Mouse (Mus musculus) embryo, embryonic 11 days (tissue): ENCODE measurements at regions not wholly inside any gene's neighbourhood (a gene's known extent, or its start where the extent isn't known, plus 50 kb on each side); places are given as distances from the start of the nearest gene placed in this dataset.

ENCODE experiments used
- DNase-seq: peaks from one replicate; pipeline ENCODE4 v3.0.0-alpha.2; 2015

DNA sequence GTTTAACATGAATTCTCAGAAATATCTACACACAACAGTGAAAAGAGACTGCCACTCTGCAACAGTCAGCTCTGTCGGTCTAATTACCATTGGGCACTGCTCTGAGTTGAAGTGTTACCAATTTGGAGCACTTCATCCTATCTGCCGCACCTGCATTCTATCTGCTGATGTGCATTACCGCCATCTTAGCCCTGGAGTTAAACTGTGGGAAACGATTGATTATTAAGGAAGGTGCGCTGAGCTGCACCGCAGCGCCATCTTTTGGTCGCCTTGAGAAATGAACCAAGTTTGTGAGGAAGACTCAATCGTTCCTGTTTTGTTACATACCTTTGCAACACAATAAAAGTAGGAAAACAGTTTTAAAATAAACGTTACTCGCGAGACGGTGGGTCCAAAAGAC is 110.5 kb downstream of the Rergl start:
- DNase-seq, result peak; percentile 71

DNA sequence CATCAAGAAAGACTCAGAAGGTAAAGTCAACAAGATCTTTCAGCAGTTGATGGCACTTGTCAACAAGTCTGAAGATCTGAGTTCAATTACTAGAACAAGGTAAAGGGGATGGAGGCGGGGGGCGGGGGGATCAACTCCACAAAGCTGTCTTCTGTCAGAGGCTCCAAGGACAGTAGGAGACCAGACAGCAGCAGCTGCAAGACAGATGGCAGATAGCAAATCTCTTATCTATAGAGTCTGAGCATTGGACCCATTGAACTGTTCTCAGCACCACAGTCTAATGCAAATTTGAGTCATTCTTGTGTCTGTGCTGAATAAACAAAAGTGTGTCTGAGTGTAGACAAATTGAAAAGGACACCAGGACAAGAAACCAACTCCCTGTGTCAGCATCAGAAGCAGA is 150.8 kb downstream of the Rergl start:
- no peak for DNase-seq

DNA sequence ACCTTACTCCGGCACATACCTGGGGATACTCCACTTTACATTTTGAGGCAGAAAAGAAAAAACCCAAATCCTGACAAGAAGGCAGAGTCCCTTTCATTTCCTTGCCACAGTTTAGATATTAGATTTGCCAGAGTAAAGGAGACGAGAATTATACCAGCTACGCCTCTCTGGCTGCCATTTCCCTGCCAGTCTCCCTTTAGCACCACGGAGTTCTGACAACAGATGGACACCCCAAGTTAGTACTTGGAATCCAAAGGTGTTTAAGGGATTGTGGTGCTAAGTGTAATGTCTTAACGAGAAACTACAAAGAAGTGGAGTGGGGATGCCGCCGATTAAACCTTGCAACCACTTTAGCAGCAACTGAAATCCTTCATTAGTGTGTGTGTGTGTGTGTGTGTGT is 176.6 kb downstream of the Rergl start:
- no peak for DNase-seq

DNA sequence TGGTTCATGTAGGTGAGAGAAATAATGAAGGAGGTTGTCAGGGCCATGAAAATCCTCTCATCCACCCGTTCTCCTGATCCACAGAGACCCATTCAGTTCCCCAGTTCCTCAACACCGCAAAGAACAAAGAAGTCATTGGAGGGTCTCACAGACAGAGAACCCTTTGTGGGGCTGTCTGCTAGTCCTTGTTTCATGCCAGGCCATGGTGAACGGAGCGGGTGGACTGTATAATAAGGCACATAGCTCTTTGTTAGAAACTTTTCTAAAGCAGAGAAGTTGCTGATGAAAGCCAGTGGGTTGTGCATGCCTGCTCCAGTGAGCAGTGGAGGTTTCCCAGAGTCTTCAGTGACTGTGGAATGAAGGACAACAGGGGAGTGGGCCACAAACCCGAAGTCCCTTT is 194.1 kb downstream of the Rergl start:
- DNase-seq, result peak; percentile 16

DNA sequence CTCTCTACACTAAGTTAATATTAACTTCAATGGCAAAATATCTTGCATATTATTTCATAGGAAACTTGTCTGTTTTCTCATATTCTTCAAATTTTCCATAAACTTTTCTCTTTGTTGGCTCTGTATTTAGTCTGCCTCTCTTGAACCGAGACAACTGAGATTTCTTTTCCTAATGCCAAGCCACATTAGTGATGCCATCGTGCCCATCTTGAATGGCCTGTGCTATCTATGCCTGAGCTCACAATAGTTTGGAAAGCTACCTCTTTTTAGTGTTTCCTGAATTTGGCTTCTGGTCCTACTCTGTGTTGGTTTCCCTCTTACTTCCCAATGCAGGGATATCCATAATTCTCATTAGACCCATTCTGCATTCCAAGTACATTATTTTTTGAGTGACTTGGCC is 197.5 kb downstream of the Rergl start:
- no peak for DNase-seq

DNA sequence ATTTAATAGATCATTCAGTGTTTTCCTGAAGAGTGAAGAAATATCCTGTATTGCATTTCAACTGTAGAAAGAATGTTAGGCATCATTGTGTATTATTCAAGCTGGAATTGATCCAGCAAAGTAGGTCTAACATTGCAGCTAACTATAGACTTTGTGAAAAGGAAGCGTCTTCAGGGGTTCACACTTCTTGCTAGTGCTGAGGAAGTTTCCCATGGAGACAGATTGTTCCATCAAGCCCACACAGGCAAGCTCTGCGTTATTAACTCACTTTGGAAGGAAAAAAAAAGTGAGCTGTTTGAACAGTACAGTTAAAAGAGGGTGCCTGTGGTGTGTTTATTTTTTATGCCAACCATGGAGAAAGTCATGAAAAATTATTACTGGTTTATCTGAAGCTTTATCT is 206.1 kb downstream of the Rergl start:
- no peak for DNase-seq

DNA sequence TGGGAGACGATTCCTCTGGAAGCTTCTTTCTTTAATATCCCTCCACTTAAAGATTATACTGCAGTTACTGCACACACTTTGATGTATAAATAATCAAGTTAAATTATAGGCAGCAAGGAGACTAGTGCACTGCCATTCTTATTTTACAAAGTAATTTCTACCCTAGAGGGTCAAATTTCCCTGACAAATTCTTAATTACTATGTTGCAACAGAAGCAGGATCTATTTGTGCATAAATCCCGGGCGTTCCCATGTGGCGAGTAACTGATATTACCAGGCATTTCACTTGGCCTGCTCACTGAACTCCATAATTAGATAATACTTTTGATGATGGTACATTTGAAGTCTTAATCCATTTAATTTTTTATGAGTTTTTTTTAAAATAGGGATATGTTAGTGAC is 222.7 kb downstream of the Rergl start:
- no peak for DNase-seq

DNA sequence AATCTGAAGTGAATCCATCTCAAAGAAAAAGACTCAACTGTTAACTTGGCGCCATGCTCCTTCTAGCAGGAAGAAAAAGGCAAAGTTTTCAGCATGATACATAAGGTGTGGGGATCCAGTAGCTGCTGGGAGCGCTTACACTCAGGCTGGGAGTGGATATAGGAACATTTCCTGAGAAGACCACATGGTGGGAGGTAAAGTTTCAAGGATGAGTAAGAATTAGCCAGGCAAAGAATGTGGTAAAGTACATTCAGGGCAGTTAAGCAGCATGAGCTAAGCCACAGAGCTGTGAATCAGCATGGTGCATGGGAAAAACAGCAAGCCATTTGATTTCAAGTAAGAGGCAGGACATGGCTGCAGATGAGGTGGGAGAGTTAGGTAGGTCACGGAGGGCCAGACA is 226.3 kb downstream of the Rergl start:
- DNase-seq, result no peak

DNA sequence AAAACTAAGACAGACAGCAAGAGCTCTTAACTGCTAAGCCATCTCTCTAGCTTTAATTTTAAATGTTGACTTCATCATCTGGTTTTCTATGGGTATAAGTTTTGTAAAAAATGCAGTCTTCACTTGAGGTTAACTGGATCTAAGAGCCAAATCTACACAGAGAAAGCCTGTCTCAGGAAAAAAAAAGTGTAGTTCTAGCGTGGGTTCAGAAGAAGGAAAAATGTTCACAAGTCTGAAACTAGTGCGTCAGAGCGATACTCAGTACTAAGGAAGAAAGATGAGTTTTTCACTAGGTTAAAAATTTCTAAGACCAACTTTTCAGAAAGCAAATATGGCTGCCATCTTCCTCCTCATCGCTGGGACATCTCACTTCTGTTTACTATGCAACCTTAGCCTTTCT is 248.1 kb downstream of the Rergl start:
- no peak for DNase-seq

DNA sequence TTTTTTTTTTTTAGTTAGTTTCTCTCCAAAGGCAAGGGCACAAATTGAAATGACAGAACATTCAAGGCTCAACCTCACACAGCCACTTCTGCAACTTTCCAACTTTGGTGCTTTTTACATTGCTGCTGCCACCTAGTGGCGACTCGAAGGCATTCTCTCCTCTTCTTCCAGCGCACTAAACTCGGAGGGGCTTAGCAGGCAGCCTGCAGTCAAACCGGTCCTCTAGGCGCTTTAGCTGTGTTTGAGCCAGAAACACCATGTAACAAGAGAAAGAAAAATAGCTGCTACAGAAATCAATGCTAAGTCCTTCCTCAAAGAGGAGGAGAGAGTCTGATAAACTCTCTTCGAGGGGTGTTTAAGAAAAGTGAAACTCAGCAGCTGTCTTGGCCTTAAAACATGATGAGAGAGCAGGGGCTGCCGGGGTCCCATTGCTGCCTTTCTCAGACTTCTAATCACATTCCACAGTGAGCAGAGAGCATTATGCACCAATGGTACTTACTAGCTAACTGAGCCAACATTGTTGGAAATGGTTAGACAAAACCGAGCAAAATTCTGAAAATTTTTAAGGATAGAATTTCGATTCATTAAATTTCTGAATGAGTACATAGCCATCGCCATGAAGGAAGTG is 252.7 kb downstream of the Rergl start:
- DNase-seq, result peak; percentile 83

DNA sequence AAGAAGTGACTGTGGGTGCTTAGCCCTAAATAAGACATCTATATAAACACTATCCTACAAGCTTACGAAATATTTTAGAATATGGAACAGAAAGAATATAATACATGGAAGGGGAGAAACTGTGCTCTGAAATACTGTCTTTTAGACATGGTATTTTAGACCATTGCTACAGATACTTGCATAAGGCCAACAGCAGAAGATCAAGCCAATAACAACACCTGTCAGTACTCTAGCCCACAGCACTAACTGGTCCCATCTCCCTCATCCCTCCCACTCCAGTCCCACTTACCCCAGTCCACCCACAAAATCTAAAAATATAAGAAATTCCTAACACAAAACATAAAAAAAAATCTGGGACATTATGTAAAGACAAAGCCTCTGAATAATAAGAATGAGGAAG is 275.6 kb downstream of the Rergl start:
- DNase-seq, result no peak

DNA sequence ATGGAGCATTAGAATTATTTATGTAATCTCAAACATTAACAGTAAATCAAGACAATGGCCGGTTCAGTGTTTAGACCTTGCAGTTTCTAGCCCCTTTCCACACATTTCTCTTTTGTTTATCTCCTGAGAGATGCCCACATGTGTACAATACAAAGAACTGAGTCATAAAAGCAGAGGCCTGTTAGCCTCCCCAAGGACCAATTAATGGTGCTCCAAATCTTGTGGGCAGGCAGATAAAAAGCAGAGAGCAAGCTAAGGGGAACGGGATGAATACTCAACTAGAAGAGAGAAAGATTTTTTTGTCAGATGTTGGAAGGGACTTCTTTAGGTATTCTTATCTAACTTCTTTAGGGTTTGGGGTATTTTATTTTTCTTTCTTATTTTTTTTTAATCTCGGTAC is 287.3 kb downstream of the Rergl start:
- DNase-seq, result peak; percentile 4

DNA sequence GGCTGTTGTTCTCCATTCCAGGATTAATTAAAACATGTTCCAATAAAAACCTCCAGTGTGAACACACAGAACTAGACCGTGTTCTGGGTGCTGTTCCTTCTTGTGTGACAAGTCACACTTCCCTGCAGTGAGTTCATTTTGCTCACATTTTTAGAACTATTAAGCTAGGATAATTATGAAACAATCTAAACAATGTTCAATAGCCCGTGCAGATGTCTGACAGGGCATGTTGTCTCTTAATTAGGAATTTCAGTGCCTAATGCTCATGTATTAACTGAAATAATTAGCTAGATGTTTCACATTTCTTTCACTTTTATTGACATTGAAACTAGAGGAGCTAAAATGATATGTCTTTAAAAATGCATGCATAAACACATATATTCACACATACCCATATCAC is 291.5 kb downstream of the Rergl start:
- no peak for DNase-seq

DNA sequence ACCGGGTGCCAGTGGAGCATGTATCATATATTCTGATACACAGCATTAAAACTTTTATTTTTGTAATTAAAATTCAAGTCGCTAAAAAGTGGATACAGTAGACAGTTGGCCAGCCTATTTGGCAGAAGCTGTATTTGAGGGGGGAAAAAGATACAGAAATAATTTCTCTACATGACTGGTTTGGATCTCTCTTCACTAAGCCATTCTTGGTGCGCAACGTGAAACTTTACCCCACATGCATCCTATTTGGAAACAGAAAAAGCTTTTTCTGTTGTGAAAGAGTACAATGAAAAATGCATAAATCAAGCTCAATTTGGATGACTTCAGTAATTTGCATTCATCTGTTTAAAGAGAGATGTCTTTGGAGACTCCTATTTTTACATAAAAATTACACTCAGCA is 303.2 kb downstream of the Rergl start:
- DNase-seq, result no peak

DNA sequence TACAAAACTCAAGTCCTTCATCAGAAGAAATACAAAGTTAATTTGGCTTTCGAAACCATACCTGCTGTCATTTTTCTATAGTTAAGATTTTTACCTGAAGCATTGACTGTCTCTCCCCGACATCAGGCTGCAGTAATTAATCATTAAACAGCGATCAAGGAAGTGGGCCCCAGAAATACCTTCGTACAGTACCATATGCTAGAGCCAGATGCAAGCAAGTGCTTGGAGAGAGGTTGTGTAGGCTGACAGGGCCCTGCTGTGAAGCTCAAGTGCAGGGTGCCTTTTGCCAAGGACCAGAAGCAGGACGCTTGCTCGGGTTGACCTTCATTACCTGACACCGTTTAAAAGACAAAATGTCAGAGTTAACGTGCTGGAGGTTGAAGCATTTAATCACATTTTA is 315.3 kb downstream of the Rergl start:
- DNase-seq, result no peak

DNA sequence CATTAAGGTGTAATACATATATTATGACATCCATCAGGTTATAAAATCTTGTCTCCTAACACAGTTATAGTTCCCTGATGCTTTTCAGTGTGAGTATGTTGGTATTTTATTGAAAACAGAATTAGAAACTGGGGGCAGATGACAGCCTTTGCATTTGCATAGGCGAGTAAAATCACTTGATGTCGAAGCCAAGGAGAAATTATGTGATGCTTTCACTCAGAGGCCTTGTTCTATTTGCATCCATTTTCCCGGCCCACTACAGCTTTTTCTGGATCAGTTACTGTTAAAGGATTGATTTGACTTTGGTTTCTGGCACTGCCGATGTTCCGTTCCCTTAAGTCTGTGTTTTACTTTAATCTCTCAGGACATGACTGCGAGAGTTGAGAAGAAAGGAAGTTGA is 341.4 kb downstream of the Rergl start:
- DNase-seq, result no peak

DNA sequence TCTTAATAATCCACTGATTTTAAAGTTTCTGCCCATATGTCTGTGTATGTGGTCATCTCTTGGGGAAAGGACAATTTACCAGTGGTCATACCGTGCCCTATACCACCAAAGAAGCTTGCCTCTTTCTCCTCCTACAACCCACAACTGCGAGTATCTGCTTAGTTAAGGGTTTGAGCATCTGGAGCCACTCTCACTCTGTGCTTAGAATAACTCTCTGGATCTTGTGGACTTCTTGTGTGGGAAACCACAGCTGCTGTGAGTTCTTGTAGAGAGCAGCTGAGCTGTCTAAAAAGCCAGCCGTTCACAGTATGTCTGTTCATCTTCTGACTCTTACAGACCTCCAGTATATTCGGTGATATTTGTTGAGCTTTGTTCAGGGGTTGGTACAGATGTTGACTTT is 342.0 kb downstream of the Rergl start:
- DNase-seq, result no peak

DNA sequence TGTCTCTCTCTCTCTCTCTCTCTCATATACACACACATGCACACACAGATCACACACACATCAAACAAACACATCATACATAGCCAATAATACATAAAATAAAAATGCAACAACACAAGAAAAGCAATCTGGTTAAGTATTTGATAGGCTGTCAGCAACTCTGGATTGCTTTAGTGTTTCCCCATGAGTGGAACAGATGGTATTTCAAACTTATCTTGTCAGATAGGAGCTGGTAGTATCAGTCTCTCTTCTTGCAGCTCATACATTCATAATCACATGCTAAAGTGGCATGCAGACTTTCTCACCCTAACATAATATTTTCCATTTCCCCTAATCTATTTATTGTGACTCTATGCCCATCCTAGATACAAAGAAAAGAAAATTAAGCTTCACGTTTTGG is 347.0 kb downstream of the Rergl start:
- DNase-seq, result no peak

DNA sequence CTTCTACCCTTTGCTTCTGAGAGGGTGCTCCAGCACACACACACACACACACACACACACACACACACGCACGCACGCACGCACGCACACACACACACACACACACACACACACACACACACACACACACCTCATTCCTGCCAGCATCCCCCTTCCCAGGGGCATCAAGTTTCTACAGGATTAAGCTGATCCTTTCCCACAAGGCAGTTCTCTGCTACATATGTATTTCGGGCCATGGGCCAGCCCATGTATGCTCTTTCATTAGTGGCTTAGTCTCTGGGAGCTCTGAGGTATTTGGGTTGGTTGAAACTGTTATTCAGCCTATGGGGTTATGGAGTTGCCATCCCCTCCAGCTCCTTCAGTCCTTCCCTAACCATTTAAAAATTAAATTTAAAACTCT is 366.1 kb downstream of the Rergl start:
- no peak for DNase-seq

DNA sequence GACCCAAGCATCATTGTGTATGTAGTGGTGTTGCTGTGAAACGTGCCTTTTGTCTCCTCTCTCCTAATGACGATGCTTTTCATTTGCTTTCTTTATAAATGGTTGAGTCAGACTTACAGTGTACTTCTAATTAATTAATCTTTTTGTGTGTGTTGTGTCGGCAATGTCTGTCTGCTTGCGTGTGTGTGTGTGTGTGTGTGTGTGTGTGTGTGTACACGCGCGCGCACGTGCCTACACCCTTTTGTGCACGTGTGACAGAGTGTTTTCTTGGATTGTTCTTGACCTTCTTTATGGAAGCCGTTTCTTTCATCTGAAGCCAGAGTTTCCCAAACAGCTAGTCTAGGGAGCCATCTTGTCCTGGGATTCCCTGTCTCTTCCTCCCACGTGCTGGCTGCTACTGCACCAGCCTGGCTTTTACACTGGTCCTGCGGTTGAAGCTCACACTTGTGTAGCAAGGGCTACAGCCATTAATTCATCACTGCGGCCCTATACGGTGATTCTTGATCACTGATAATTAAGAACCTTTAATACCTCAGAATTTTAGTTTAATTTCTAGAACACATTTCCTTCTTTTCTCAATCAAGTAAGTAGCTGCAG is 369.6 kb downstream of the Rergl start:
- no peak for DNase-seq

DNA sequence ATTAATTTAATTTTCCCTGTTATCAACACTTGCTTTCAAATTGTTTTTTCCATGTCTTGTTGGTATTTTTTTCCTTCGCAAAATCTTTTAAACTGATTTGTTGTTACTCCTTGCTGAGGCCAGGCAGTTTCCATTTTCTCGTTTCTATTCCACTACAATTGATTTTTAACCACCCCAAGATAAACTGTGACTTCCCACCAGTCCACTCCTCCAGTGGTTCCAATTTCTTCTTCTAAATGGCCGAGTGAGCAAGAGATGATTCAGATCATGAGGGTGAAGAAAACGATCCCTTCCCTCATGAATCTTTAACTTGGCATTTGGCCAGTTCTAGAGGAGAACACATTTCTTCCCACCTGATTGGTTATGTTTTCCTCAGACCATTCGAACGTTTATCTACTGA is 393.5 kb downstream of the Rergl start:
- no peak for DNase-seq

DNA sequence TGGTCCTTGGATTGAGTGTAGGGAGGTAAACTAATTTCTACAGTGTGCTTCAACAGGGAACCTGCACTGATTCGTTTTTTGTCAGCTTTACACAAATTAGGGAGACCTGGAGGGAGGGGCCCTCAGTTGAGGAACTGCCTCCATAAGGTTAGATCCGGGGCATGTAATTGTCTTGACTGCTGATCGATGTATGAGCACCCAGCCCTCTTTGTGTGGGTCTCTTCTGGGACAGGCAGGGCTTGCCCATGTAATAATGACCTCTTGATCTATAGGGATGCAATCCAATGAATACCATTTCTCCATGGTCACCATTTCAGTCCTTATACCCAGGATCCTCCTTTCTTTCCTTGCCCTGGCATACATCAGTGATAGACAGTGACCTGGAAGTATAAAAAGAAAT is 398.4 kb downstream of the Rergl start:
- DNase-seq, result peak; percentile 2

DNA sequence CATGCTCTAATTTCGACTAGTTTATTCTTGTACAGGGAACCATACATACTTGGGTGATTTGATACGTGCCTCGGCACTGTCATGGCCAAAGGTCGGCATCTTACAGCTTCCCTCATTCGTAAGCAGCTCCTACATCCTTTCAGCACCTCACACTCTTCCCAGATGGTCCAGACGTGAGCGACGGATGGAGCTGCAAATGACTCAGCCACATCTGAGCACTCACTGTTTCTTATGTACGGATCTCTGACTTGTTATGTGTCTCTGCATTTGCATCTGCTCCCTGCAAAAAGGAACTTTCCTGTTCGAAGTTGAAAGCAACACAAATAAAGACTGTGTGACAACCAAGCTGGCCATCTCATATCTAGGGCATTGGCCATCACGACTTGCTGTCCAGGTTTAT is 402.5 kb downstream of the Rergl start:
- no peak for DNase-seq

DNA sequence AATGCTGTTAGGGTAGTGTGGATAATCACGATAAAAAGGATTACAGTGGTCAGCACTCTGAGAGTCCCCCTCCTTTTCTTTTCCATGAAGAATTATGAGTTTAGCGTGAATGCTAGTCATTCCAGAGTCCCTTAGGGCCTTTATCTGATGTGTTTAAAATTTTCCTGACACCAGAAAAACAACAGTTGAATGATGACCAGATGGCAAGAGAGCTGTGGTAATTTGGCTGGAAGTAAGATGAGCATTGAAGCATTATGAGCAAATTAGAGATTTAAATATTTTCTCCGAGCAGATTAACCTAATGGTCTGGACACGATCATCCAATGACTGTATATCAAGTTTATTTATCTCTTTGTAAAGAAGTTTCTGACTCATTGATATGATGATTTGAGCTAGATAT is 417.1 kb upstream of the Igbp1b start:
- DNase-seq, result no peak

DNA sequence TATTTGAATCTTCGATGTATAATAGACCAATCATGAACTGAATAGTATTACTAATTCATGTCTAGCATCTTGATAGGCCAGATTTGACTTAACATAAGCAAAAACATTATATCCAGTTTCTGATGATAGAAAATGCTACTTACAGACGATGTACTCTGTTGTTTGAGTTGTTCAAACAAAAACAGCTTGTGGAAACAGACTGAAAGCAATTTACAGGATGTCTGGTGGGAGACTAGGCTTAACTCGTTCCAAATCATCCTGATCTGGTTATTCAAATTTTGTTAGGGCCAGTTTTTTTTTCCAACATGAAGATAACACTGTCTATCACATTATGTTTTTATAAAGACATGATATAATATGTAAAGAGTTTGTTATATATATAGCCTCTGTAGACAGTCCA is 369.4 kb upstream of the Igbp1b start:
- DNase-seq, result no peak

DNA sequence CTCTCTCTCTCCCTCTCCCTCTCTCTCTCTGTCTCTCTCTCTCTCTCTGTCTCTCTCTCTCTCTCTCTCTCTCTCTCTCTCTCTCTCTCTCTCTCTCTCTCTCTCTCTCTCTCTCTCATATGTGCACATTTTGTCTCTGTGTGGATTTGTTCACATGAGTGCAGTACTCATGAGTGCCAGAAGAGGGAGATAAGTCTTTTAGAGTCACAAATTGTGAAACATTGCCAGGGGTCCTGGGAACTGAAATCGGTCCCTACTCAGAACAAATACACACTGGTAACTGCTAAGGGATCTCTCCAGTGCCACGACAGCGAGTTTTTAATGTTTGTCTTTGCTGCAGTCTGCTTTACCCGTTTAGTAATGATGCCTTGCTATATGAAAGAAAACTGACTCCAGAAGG is 356.2 kb upstream of the Igbp1b start:
- peak; percentile 10 for DNase-seq
